ENCODE assay signal across 9 mouse cellular contexts in genomic region chr4:43294001-43294400, GRCm38 (mm10). TPM values are rescaled to one million over a fixed set of nuclear protein-coding genes. Genes with fewer than 3 reads are reported as not detected.
DNase-seq lines count a peak whose midpoint lies in the region; ATAC-seq and TF ChIP-seq lines count a peak whose summit lies in the region.
"Had no signal": no experiment of that assay in that cellular context is flagged by ENCODE, and none has a peak within 500 bp of the region (broad histone marks: within the 10 kb centered on the region; RNA-seq: fewer than 3 reads in every experiment).

No protein-coding gene starts in this region.

- H3K9ac ChIP-seq in forebrain, postnatal 0 days, result no peak overlapping the region
- no peak overlapping the region for H3K9ac ChIP-seq in forebrain, embryonic 11.5 days (ENCODE audit: low read length)
- no peak overlapping the region for H3K9ac ChIP-seq in liver, adult 2 months (ENCODE audit: low read depth, low read length)
- no peak overlapping the region for H3K9ac ChIP-seq in liver, embryonic 11.5 days (ENCODE audit: low read depth, low read length)
- H3K9ac ChIP-seq in forebrain, embryonic 13.5 days, result no peak overlapping the region
- H3K9ac ChIP-seq: heart, embryonic 13.5 days had no signal

- no peak overlapping the region for H3K27ac ChIP-seq in forebrain, postnatal 0 days (ENCODE audit: low read depth, low read length)
- no peak overlapping the region for H3K27ac ChIP-seq in forebrain, embryonic 11.5 days (ENCODE audit: low read depth, low read length)
- H3K27ac ChIP-seq in liver, adult 2 months (replicated peaks; ENCODE audit: insufficient read depth, low read depth, low read length), result no peak overlapping the region
- no peak overlapping the region for H3K27ac ChIP-seq in liver, embryonic 11.5 days (ENCODE audit: low read depth, low read length)
- H3K27ac ChIP-seq in forebrain, embryonic 13.5 days, result no peak overlapping the region
- H3K27ac ChIP-seq: heart, embryonic 13.5 days had no signal

- WGBS in forebrain, postnatal 0 days, result 37% methylated on average over 6 of the region's 6 CpGs
- WGBS in forebrain, embryonic 11.5 days, result 39% methylated on average over 6 of the region's 6 CpGs
- 40% methylated on average over 6 of the region's 6 CpGs for WGBS in liver, adult 2 months
- 41% methylated on average over 6 of the region's 6 CpGs for WGBS in liver, embryonic 11.5 days
- WGBS in forebrain, embryonic 13.5 days, result 46% methylated on average over 6 of the region's 6 CpGs

- no peak for DNase-seq in forebrain, postnatal 0 days
- DNase-seq in forebrain, embryonic 11.5 days (ENCODE audit: low spot score), result no peak
- DNase-seq in liver, adult 2 months (ENCODE audit: extremely low read depth, low read depth, low spot score), result no peak
- no peak for DNase-seq in liver, embryonic 11.5 days (ENCODE audit: low spot score)
- DNase-seq in c-Kit-positive CD71-positive TER-119-negative erythroid progenitor cells, embryonic 14.5 days (ENCODE audit: low read depth), result peak; percentile 6
- peak; percentile 52 for DNase-seq in mesoderm, embryonic 11.5 days (ENCODE audit: low read depth, low spot score)
- no peak for DNase-seq in right cerebral cortex, postnatal 10 days (ENCODE audit: low spot score in 2 of 2)

- no peaks in the 10 kb centered on the region for H3K27me3 ChIP-seq in forebrain, postnatal 0 days (ENCODE audit: insufficient read depth, low read length)
- H3K27me3 ChIP-seq in forebrain, embryonic 11.5 days (ENCODE audit: control insufficient read depth, insufficient read depth, low read length), result no peaks in the 10 kb centered on the region
- H3K27me3 ChIP-seq in liver, adult 2 months (ENCODE audit: control insufficient read depth, insufficient read depth, low read length), result no peaks in the 10 kb centered on the region
- no peaks in the 10 kb centered on the region for H3K27me3 ChIP-seq in liver, embryonic 11.5 days (replicated peaks; ENCODE audit: control insufficient read depth, insufficient read depth, low read length)
- no peaks in the 10 kb centered on the region for H3K27me3 ChIP-seq in forebrain, embryonic 13.5 days
- H3K27me3 ChIP-seq: heart, embryonic 13.5 days had no signal

- TF ChIP-seq CTCF in forebrain, postnatal 0 days (IDR thresholded peaks at IDR 0.05; ENCODE audit: low read depth), result peak; percentile 17; the same call in 1 of the 2 replicates
- peak; percentile 43 for TF ChIP-seq CTCF in liver, adult 2 months (IDR thresholded peaks at IDR 0.05; ENCODE audit: low read depth, low read length)

- no peak for TF ChIP-seq POLR2A in liver, adult 2 months (IDR thresholded peaks at IDR 0.05; ENCODE audit: extremely low read depth, insufficient read depth, low read length)

- H3K4me1 ChIP-seq in forebrain, postnatal 0 days (ENCODE audit: insufficient read depth), result no peaks in the 10 kb centered on the region
- H3K4me1 ChIP-seq in forebrain, embryonic 11.5 days (replicated peaks; ENCODE audit: control insufficient read depth, insufficient read depth, low read length), result no peaks in the 10 kb centered on the region
- H3K4me1 ChIP-seq in liver, adult 2 months (ENCODE audit: control insufficient read depth, insufficient read depth, low read length), result no peaks in the 10 kb centered on the region
- no peaks in the 10 kb centered on the region for H3K4me1 ChIP-seq in liver, embryonic 11.5 days (replicated peaks; ENCODE audit: control insufficient read depth, insufficient read depth, low read length)
- H3K4me1 ChIP-seq in forebrain, embryonic 13.5 days, result no peaks in the 10 kb centered on the region
- H3K4me1 ChIP-seq: heart, embryonic 13.5 days had no signal

- H3K36me3 ChIP-seq in forebrain, postnatal 0 days (ENCODE audit: insufficient read depth), result no peaks in the 10 kb centered on the region
- no peaks in the 10 kb centered on the region for H3K36me3 ChIP-seq in forebrain, embryonic 11.5 days (ENCODE audit: control insufficient read depth, insufficient read depth, low read length)
- no peaks in the 10 kb centered on the region for H3K36me3 ChIP-seq in liver, adult 2 months (ENCODE audit: control insufficient read depth, insufficient read depth, low read length)
- no peaks in the 10 kb centered on the region for H3K36me3 ChIP-seq in liver, embryonic 11.5 days (ENCODE audit: control insufficient read depth, insufficient read depth, low read length)
- H3K36me3 ChIP-seq in forebrain, embryonic 13.5 days (ENCODE audit: poor library complexity, severe bottlenecking), result no peaks in the 10 kb centered on the region
- H3K36me3 ChIP-seq: heart, embryonic 13.5 days had no signal

- no peak overlapping the region for H3K4me2 ChIP-seq in forebrain, postnatal 0 days (ENCODE audit: low read depth)
- no peak overlapping the region for H3K4me2 ChIP-seq in forebrain, embryonic 11.5 days (ENCODE audit: low read depth, low read length, severe bottlenecking)
- H3K4me2 ChIP-seq in liver, embryonic 11.5 days, result no peak overlapping the region
- H3K4me2 ChIP-seq in forebrain, embryonic 13.5 days, result no peak overlapping the region
- H3K4me2 ChIP-seq: heart, embryonic 13.5 days had no signal

- no peaks in the 10 kb centered on the region for H3K79me2 ChIP-seq in liver, adult 2 months (ENCODE audit: control insufficient read depth, insufficient read depth, low read length)

- no peaks in the 10 kb centered on the region for H3K9me3 ChIP-seq in forebrain, postnatal 0 days (ENCODE audit: low read length)
- H3K9me3 ChIP-seq in forebrain, embryonic 11.5 days (ENCODE audit: control insufficient read depth, low read length), result no peaks in the 10 kb centered on the region
- H3K9me3 ChIP-seq in liver, embryonic 11.5 days (ENCODE audit: control insufficient read depth, low read length), result no peaks in the 10 kb centered on the region
- H3K9me3 ChIP-seq in forebrain, embryonic 13.5 days (replicated peaks), result no peaks in the 10 kb centered on the region
- H3K9me3 ChIP-seq: heart, embryonic 13.5 days had no signal

- no peak overlapping the region for H3K4me3 ChIP-seq in forebrain, postnatal 0 days (ENCODE audit: low read depth, low read length)
- no peak overlapping the region for H3K4me3 ChIP-seq in forebrain, embryonic 11.5 days (ENCODE audit: low read depth, low read length)
- H3K4me3 ChIP-seq in liver, adult 2 months (ENCODE audit: insufficient read depth, low read depth, low read length), result no peak overlapping the region
- no peak overlapping the region for H3K4me3 ChIP-seq in liver, embryonic 11.5 days (ENCODE audit: low read depth, low read length)
- no peak overlapping the region for H3K4me3 ChIP-seq in forebrain, embryonic 13.5 days
- H3K4me3 ChIP-seq: heart, embryonic 13.5 days had no signal

- no peak for ATAC-seq in forebrain, postnatal 0 days
- ATAC-seq in forebrain, embryonic 11.5 days (replicated peaks; ENCODE audit: low FRiP score), result no peak
- ATAC-seq in liver, embryonic 11.5 days (replicated peaks; ENCODE audit: low FRiP score), result no peak
- no peak for ATAC-seq in forebrain, embryonic 13.5 days

RNA-seq across cellular contexts. Expression of gene Atp8b5, which starts 27.0 kb away (rescaled TPM):
- total RNA-seq in forebrain, postnatal 0 days (2014; rRNA removed), result 0.38 and 1.8 TPM in 2 replicates
- 0.23 and 0.52 TPM in 2 replicates for polyA plus RNA-seq in forebrain, postnatal 0 days (2015; fragmentation: Nextera tagmentation; extraction: Ambion mirVana)
- polyA plus RNA-seq in forebrain, embryonic 11.5 days (2014; fragmentation: Nextera tagmentation; extraction: Ambion mirVana), result 0.20 and 0.60 TPM in 2 replicates
- 0.13 and 0.28 TPM in 2 replicates for total RNA-seq in liver, adult 2 months (2014; rRNA removed)
- 0.44 and 0.47 TPM in 2 replicates for polyA plus RNA-seq in liver, adult 2 months (2012; rRNA removed)
- 0.25 and 0.29 TPM in 2 replicates for polyA plus RNA-seq in liver, embryonic 11.5 days (2014; fragmentation: Nextera tagmentation; extraction: Ambion mirVana)
- 0.79 and 0.83 TPM in 2 replicates for polyA plus RNA-seq in forebrain, embryonic 13.5 days (2015; fragmentation: Nextera tagmentation; extraction: Ambion mirVana)

Comparison
In these comparisons a context has a peak if more than half of its experiments do, and no peak if none do; other contexts are left out.
1. DNase-seq: peak in c-Kit-positive CD71-positive TER-119-negative erythroid progenitor cells, embryonic 14.5 days (single experiment) and mesoderm, embryonic 11.5 days (single experiment); none in forebrain, postnatal 0 days (single experiment), forebrain, embryonic 11.5 days (single experiment), liver, adult 2 months (single experiment), liver, embryonic 11.5 days (single experiment) and right cerebral cortex, postnatal 10 days (0 of 2).